Mouse (Mus musculus) heart, postnatal 4 days (tissue): ENCODE data around the gene 1700069L16Rik. TPM values are rescaled to one million over a fixed set of nuclear protein-coding genes. Genes with fewer than 3 reads are reported as not detected.
A peak's percentile ranks its signal among the peaks of the same experiment; 100 is the strongest.

ENCODE experiments used
- DNase-seq: peaks from one replicate; pipeline ENCODE4 v3.0.0; 2021
- total RNA-seq, 2 experiments: library from RNA; stranded (reverse); gene quantifications; 2 replicates each; pipeline ENCODE4 v1.2.3; 2021

1700069L16Rik gene
- not detected for total RNA-seq

DNA sequence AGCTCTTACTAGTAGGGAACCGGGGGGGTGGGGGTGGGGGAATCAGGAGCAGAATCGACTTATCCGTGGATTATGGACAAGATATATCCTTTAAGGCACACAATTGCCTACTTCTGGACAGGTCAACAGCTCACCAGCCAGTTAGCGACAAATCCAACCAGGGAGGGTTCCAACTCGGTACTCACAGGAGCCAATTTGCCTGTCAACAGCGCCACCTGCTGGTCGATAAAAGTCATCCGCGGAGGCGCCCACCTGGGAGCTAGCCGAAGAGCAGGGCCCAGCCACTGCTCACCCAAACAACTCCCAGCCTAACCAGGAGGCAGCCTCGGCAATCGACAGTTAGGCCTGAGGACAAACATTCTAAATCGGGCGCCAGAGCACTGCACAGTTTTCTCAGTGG is at the start of gene 1700069L16Rik:
Gene 1700069L16Rik (minus strand): TSS at position 327 of the 400 bp plus-strand sequence.
- peak; percentile 89 for DNase-seq

DNA sequence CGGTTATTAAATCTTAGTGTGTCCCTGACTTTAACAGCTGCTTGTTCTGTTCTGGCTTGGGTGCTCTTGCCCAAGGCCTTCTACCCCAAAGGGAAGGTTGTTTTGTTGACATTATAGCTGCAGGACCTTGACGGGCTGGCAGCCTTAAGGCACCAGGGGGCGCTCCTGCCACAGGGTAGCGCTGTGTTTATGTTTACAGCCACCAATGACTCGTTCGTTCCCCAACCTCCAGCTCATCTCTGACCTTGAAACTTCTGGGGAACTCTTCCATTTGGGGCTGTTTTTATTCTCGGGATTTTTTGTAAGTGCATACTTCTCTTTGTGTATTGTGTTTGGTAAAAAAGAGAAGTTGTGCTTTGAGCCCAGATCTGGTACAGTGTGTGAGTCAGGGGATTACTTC is 49.1 kb upstream of the 1700069L16Rik start:
- DNase-seq, result peak; percentile 94

DNA sequence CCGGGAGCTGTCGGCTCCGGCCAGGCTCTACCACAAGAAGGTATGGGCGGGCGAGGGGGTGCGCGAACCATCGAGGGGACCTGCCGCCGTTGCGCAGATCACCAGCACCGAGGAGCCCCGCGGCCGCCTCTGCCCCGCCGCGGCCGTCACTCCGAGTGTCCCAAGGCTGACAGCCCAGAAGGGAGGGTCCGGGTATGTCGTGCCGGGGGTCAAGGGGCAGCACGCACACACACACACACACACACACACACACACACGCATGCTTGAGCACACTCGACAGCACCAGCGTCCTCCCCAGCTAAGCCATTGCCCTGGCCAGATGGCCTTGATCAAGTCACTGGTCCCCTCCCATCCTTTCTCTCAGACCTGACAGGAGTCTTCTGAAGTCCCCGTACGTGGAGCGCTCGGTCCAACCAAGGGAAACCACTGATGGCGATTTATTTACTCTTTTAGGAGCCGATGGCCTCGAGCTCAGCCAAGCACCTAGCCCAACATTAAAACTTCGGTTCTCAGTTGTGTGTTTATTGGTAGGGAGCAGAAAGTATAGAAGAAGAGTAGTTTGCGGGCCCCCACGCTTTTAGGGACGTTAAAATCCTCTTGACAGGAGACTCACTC is 48.4 kb upstream of the 1700069L16Rik start:
- DNase-seq, result no peak

DNA sequence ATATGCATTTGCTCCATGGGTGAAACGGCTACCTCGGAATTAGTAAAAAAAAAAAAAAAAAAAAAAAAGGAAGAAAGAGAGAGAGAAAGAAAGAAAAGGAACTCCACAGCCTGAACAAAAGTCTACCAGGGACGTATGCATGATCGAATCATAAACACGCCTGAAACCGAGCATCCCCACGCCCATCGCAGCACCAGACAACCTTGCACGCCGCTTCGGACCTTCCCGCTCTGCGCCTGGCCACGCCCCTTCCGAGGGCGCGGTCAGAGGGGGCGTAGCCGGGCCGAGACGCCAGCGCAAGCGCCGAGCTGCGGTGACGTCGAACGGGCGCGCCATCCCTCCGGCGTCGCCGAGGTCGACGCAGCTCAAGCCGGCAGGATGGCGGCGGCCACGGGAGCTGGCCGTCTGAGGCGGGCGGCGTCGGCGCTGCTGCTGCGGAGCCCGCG is 47.9 kb upstream of the 1700069L16Rik start, which contains the start of the genes Sart3 and Iscu:
Gene Sart3 (minus strand): TSS at position 61 of the 446 bp plus-strand sequence.
Gene Iscu (plus strand): TSS at position 299 of the 446 bp plus-strand sequence.
- DNase-seq, result peak; percentile 96

DNA sequence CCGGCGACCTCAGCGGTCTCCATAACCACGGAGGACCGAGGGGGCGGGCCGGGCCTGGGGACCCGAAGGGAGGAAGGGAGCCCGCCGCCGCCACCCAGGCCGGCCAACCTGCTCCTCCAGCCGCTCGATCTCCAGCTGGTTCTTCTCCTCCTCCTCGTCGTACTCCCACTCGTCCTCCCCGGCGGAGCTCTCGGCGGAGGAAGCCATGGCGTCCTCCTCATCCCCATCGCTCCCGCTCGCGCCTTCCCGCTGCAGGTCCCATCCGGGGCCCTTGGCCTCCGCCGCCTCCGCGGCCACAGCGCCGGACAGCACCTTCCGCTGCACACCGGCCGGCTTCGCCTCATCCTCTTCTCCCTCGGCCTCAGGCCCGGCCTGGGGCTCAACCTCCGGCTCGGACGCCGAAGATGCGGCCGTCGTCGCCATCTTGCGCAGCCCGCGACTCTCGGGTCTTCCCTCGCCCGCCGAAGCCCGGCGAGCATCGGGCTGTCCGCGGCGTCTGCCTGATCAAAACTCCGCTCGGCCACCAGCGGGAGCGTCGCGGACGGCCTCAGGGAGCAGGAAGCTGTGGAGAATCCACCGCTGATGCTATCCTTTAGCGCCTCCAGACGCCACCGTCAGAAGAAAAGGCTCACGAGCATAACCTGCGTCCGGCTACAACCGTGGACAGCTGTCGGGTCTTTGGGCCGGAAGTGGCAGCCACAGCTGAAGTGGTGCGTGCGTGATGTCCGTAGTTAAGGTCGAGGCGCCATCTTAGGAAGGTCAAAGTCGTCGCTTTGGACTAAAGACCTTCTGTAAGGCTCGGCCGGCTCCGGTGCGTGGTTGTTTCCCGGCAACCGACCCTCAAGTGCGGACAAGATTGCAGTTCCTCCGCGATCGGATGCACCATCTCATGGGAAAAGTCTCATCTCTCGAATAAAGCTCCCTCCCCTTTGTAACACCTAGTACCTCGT is 46.9 kb upstream of the 1700069L16Rik start:
- peak; percentile 86 for DNase-seq

DNA sequence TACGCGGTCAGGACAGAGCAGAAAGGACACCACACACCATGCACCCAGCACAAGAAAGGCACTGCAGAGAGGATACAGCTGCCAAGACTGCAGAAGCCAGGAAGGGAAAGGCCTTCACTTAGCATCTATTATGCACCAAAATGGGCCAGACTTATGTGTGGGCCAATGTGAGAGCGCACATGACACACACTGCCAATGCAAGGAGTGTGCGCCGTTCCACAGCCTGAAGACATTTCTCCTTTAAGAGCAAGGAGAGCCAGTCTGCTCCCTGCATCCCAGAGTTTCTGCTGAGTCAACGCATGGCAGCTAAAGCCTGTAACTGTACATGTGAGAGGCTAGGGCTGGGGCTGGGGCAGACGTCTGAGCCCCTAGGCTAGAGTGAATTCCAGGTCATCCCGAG is 44.2 kb upstream of the 1700069L16Rik start:
- no peak for DNase-seq

DNA sequence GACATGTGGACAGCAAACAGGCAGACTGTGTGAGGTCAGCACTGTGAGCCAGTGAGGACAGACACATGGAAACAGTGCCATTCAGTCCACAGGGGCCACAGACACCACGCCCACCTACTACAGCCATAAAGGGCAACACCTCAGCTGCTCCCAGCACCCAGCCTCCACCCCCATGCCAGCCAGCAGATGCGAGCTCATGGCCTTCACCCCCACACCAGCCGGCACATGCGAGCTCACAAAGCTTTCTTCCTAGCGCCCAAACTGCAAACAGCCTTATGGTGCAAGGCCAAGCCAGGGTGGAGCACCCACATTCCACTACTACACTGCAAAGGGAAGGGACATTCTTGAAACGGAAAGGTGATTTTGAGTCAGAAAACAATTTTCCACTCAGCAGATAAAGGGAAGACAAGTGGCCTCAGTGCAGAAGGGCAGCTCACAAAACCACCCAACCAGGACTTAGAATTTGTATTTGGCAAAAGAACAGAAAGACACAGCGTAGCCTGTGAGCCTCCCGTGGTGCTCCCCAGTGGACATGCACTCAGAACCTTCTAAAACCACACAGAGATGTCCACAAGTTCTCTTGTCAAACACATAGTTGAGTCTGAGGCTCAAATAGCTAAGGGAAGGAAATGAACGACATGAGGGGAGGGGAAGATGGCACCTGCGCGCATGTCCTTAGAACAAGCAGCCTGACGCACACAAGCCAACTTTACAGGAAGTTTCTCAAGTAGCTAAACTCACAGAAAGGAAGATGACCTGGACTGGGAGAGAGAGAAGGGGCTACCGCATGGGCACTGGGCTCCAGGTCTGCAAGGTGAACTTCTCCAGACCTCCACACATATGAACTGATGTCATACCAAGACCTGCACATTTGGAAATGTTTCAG is 41.3 kb upstream of the 1700069L16Rik start:
- DNase-seq, result no peak

DNA sequence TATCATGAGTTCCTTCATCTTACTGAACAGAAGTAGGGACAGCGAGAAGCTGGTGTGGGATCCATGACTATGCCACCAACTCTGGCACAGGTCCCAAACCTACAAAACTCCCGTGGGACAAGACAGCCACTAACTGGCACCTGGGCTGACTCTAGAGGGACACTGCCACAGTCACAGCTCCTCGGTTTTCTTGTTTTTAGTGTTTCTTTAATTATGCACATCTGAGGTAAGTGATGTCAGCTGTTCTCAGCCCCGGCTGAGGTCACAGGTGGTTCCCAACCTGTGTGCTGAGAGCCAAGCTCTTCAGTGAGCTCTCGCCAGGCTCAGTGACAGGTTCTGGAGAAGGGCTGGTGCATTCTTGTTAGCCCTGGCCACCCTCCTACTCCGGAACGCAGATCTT is 39.9 kb upstream of the 1700069L16Rik start:
- DNase-seq, result no peak

DNA sequence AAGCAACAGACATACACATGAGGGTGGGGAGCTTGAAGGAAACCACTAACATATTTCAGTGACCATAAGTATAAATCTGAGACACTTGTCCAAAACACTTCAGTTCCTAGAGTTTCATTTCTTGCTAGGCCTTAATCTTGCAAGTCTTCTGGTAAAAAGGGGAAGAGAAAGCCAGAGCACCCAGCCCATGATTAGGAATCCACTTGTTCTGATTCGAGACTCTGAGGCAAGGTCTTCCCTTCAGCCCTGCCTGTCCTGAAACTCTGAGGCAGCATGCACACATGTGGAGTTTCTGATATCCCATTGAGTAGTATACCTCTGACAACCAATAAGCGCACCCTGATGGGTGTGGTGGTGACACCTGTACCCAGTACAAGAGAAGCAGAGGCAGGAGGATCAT is 37.0 kb upstream of the 1700069L16Rik start:
- no peak for DNase-seq

DNA sequence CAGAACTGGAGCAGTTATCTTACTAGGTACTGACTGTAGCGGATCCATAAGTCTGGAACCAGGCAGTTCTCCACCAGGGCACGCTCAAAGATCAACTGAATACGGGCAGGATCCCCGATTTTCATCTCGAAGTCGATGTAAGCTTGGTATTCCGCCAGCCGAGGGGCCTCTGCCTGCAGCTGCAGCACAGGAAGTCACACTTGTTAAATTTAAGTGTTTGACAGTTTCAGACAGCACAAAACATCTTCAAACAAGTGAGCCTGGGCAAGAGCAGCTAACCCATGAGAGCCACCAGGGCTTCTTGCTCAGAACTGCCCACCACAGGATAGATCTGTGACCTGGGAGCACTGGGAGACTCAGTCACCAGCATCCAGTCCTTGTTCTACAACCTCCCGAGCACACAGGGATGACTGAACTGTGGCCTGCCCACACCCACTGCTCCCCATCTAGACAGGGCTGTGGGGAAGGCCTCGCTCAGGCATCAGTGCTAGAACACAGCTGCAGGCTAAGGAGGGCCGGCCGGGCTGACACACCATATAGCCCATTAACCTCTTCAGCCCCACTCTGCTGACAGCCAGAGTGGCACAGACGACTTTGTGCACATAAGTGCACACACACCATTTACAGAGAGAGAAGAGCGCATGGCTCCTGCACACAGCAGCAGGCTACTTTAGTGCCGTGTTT is 30.9 kb upstream of the 1700069L16Rik start:
- DNase-seq, result no peak

DNA sequence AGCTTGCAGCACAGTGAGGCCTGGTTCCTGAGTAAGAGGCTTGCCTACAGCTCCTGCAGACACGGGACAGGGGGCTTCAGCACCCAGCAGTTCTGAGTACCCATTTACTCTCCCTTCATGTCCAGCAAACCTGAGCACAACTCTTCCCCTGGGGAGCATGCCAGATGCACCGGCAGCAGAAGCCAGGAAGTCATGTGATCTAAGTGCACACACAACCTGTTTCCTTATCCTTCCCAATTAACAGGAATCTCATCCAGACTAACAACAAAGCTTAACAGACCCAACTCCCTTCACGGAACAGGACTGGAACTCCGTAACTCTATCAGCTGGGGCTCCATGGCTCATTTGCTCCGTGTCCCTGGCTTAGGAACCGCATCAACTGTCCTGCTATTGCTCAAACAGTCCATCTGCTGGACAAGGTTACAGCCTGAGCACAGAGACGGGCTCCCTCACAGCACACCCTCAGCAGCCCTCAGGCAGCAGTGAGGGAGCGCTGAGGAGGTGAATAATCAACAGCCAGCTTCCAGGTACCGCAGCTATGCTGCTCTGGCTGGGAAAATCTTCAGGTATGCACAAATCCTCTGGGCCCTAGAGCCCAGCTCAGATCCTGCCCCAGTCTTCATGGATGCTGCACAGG is 27.1 kb upstream of the 1700069L16Rik start:
- DNase-seq, result no peak

DNA sequence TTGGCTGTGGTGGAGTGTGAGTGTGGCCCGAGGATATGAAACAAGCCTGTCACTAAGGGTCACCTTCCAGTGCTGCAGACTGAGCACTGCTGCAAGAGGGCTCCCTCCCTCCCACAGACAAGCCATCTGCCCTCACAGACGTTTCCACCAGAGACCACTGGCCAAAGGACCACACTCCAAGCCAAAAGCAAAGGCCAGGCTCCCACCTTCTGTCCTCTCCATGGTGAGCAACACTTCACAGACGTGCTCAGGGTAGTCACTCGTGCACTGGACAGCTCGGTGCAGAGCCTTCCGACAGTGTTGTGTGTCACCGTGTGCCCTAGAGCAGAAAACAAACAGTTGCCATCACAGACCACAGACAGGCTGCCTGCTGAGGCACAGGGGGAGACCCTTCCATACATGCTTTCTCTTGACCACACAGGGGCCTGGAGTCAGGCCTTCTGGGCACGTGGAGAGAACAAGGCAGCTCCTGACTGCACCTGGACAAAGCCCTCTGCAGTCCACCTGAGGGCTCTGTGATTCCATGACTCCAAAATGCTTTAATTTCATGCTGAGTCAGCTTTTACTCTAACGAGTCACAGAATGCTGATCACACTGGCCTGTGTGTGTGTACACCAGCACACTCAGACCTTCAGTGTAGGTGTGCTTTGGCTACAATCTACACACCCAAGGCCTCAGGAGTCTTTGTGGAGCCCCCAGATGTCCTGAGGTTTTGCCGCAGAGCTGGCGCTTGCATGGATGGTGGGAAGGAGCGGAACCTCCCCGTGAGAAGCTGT is 24.2 kb upstream of the 1700069L16Rik start:
- no peak for DNase-seq

DNA sequence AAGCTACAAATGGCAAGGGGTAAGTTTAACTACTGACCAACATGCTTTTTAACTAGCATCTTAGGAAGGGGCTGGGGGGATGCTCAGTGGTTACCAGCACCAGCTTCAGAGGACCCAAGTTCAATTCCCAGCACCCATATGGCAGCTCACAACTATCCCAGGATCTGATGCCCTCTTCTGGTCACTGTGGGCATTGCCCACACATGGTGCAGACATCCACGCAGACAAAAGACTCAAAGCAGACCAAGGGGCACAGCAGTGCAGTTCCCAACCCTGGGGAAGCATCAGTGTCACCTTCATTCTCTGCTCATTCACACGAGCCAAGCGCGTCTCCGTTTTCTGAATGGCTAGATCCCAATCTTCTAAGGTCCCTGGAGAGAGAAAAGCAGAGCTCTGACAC is 23.1 kb upstream of the 1700069L16Rik start:
- DNase-seq, result no peak

DNA sequence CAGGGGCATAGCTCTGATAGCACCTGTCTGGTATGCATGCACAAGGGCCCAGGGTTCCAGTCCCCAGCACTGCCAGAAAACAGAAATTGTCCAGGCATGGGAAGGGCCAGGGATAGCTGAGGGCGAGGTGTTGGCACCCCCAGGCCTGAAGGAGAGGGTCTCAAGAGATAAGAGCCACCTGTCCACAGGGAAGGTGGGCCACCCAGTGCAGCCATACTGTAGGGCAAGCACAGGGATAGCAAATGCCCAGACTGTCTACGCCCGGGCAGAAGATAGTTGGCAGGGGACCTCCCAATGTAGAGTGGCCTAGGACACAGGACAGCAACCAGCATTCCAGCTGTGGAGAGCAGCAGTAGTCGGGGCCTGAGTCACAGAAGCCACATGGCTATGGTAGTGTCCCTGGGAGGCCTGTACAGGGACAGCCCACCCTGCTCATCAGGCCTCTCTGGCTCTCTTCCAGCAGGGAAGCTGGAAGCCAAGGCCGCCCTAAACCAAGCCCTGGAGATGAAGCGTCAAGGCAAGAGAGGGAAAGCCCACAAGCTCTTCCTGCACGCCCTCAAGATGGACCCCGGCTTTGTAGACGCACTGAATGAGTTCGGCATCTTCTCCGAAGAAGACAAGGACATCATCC is 13.2 kb upstream of the 1700069L16Rik start:
- no peak for DNase-seq

DNA sequence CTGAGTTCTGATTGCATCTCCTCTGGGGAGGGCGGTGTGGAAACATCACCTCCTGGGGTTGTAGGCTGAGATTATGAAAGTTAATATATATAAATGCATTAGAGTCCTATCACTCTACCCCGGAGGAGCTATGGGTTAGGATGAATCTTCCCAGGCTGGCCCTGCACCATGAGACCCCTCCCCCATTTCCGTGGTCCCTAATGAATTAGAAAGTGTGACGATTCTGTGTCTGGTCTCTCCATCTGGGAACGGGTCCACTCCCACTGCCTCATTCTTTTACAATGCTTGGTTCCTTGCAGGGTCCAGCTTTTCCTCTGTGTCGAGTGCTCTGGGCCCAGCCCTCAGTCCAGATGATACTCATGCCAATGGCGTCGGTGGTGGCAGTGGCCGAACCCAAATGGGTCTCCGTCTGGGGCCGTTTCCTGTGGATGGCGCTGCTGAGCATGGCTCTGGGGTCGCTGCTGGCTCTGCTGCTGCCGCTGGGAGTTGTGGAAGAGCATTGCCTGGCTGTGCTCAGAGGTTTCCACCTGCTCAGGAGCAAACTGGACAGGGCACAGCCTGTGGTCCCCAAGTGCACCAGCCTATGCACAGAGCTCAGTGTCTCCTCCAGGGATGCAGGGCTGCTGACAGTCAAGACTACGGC is 12.1 kb upstream of the 1700069L16Rik start:
- no peak for DNase-seq

DNA sequence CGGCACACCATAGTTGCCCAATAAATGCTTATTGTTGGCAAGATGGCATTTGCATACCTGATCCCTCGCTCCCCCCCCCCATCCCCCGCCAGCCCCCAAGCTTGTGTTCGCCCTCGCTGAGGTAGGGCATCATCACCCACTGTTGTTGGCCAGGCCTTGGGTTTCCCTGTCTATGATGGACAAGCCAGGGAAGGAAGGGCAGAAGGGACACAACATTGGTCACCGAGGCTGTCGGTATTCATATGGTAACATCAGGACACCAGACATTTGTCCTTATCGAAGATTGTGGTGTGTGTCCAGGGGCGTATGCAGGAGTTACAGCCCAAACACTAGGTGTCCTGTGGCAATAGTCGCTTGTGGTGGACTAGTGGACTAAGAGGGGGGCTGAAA is 11.5 kb upstream of the 1700069L16Rik start:
- no peak for DNase-seq

DNA sequence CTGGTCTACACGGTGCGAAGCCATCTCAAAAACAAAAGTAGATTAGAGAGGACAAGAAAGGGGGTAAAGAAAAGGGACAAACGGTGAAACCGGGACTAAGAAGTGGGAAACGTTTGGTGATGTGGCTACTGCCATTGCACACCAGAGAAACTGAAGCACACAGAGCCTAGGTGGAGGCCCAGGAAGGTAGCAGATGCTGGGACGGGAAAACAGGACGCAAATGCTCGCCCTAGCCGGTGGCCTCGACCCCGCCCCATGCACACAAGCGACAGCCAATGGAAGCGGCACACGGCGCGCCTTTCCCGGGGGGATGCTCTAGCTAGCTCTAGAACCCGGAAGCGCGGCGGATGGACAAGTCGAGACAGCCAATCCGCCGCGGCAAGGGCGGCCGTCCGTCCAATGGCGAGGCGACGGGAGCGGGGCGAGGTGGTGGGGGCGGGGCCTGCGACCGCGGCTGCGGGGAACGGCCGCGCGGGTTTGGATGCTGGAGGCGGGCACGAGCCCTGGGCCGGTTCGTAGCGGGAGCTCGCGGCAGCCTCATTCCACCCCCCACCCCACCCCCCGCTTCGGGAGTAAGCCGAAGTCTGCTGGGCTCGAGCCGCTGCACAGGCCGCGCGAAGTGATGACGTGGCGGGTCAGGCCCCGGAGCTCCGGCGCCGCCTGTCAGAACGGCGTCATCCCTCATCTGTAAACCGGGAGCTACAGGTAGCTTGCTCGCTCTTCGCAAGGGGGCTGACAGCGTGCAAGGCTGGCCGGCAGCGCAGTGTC is 11.0 kb upstream of the 1700069L16Rik start, which contains the start of gene Ficd:
Gene Ficd (plus strand): TSS at position 459 of the 768 bp plus-strand sequence.
- peak; percentile 95 for DNase-seq

DNA sequence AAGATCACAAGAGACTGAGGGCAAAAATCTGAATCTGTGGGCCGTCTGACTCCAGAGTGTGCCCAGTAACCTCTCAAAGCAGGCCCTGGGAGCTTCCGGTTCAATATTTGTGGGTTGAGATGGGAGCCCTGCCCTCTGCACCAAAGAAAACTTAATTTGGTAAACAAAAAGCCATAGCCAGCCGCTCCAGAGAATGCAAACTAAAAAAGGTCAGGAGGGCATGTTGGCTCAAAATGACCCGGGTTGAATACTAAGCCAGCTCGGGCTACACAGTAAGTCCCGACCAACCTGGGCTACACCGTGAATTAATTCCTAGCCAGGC is 10.4 kb upstream of the 1700069L16Rik start:
- no peak for DNase-seq

DNA sequence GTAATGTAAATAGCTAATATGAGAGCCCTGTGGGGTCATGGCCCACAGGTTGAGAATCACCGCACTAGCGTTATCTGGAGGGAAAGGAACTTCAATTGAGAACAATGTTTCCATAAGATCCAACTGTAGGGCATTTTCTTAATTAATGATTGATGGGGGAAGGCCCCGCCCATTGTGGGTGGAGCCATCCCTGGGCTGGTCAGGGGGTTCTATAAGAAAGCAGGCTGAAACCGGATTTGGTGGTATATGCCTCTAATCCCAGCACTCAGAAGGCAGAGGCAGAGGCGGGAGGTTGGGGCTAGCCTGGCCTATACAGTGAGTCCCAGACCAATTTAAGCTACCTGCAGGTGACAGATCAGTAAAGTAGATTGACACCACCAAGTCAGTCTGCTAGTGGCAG is 9.8 kb upstream of the 1700069L16Rik start:
- no peak for DNase-seq
